Mouse (Mus musculus): ENCODE data around the gene Pigq. TPM values are rescaled to one million over a fixed set of nuclear protein-coding genes. Genes with fewer than 3 reads are reported as not detected.

Gene Pigq
- polyA plus RNA-seq, 1 experiment from 2014 or later: 75.6 TPM

GRCm38 (mm10) chr17:25883268-25883667 is 61.5 kb downstream of the Pigq start:
- no peaks in the 10 kb centered on the region for H3K9me3 ChIP-seq
- DNase-seq (ENCODE audit: extremely low spot score, low spot score): no peak
- no peaks in the 10 kb centered on the region for H3K27me3 ChIP-seq (ENCODE audit: poor library complexity, severe bottlenecking)
- H3K27ac ChIP-seq: peak overlapping the region; percentile 87; the same call in 1 of the 2 replicates
- H3K4me3 ChIP-seq: no peak overlapping the region
- 84% methylated on average over 8 of the region's 8 CpGs for WGBS
- peaks cover 63% of the 10 kb centered on the region for H3K36me3 ChIP-seq (replicated peaks)
- peaks cover 69% of the 10 kb centered on the region for H3K4me1 ChIP-seq

GRCm38 (mm10) chr17:25882306-25882705 is 62.4 kb downstream of the Pigq start:
- peak overlapping the region; percentile 13; the same call in 1 of the 2 replicates for H3K4me3 ChIP-seq
- peak overlapping the region; percentile 87 for H3K27ac ChIP-seq
- peaks cover 63% of the 10 kb centered on the region for H3K36me3 ChIP-seq (replicated peaks)
- WGBS: 34% methylated on average over 5 of the region's 5 CpGs
- H3K4me1 ChIP-seq: peaks cover 74% of the 10 kb centered on the region
- no peaks in the 10 kb centered on the region for H3K9me3 ChIP-seq
- no peak for DNase-seq (ENCODE audit: extremely low spot score, low spot score)
- H3K27me3 ChIP-seq (ENCODE audit: poor library complexity, severe bottlenecking): no peaks in the 10 kb centered on the region

GRCm38 (mm10) chr17:25881691-25882090 is 63.0 kb downstream of the Pigq start:
- H3K27me3 ChIP-seq (ENCODE audit: poor library complexity, severe bottlenecking): no peaks in the 10 kb centered on the region
- H3K4me3 ChIP-seq: peak overlapping the region; percentile 23; the same call in 1 of the 2 replicates
- no peaks in the 10 kb centered on the region for H3K9me3 ChIP-seq
- peaks cover 80% of the 10 kb centered on the region for H3K4me1 ChIP-seq
- WGBS: 14% methylated on average over 4 of the region's 4 CpGs
- H3K27ac ChIP-seq: peak overlapping the region; percentile 87
- peaks cover 64% of the 10 kb centered on the region for H3K36me3 ChIP-seq (replicated peaks)
- no peak for DNase-seq (ENCODE audit: extremely low spot score, low spot score)

GRCm38 (mm10) chr17:25880913-25881641 is 63.7 kb downstream of the Pigq start:
- peak; percentile 64 for DNase-seq (ENCODE audit: extremely low spot score, low spot score)
- peak overlapping the region; percentile 87 for H3K27ac ChIP-seq
- peaks cover 87% of the 10 kb centered on the region for H3K4me1 ChIP-seq
- peaks cover 66% of the 10 kb centered on the region for H3K36me3 ChIP-seq (replicated peaks)
- H3K4me3 ChIP-seq: peak overlapping the region; percentile 23; the same call in 1 of the 2 replicates
- WGBS: 4% methylated on average over 5 of the region's 5 CpGs
- H3K27me3 ChIP-seq (ENCODE audit: poor library complexity, severe bottlenecking): no peaks in the 10 kb centered on the region
- H3K9me3 ChIP-seq: no peaks in the 10 kb centered on the region

GRCm38 (mm10) chr17:25880196-25880910 is 64.4 kb downstream of the Pigq start, which contains the start of gene Wfikkn1:
Gene Wfikkn1, minus strand, starts transcription at chr17:25880858.
- peaks cover 66% of the 10 kb centered on the region for H3K36me3 ChIP-seq (replicated peaks)
- 19% methylated on average over 5 of the region's 5 CpGs for WGBS
- no peaks in the 10 kb centered on the region for H3K27me3 ChIP-seq (ENCODE audit: poor library complexity, severe bottlenecking)
- peaks cover 87% of the 10 kb centered on the region for H3K4me1 ChIP-seq
- DNase-seq (ENCODE audit: extremely low spot score, low spot score): no peak
- peak within 1 kb of the TSS; percentile 87 for H3K27ac ChIP-seq
- H3K9me3 ChIP-seq: no peaks in the 10 kb centered on the region
- H3K4me3 ChIP-seq: peak within 1 kb of the TSS; percentile 23

GRCm38 (mm10) chr17:25879750-25880149 is 65.0 kb downstream of the Pigq start:
- H3K9me3 ChIP-seq: no peaks in the 10 kb centered on the region
- H3K36me3 ChIP-seq (replicated peaks): peaks cover 62% of the 10 kb centered on the region
- WGBS: 77% methylated on average over 8 of the region's 8 CpGs
- peaks cover 85% of the 10 kb centered on the region for H3K4me1 ChIP-seq
- H3K27me3 ChIP-seq (ENCODE audit: poor library complexity, severe bottlenecking): no peaks in the 10 kb centered on the region
- peak overlapping the region; percentile 23 for H3K4me3 ChIP-seq
- no peak for DNase-seq (ENCODE audit: extremely low spot score, low spot score)
- H3K27ac ChIP-seq: peak overlapping the region; percentile 87

- no peak for DNase-seq (ENCODE audit: extremely low spot score, low spot score)
- WGBS: 42% methylated on average over 4 of the region's 4 CpGs
- H3K4me1 ChIP-seq: peaks cover 86% of the 10 kb centered on the region
- peak overlapping the region; percentile 23; the same call in 1 of the 2 replicates for H3K4me3 ChIP-seq
- no peaks in the 10 kb centered on the region for H3K27me3 ChIP-seq (ENCODE audit: poor library complexity, severe bottlenecking)
- peak overlapping the region; percentile 87 for H3K27ac ChIP-seq
- no peaks in the 10 kb centered on the region for H3K9me3 ChIP-seq
- peaks cover 57% of the 10 kb centered on the region for H3K36me3 ChIP-seq (replicated peaks)
Observed at GRCm38 (mm10) chr17:25879261-25879660, 65.5 kb downstream of the Pigq start.

GRCm38 (mm10) chr17:25878611-25879180 is 66.0 kb downstream of the Pigq start:
- H3K4me3 ChIP-seq: 0 out of 2 replicates have a peak overlapping the region, but pooled peaks have one; percentile 23
- peak overlapping the region; percentile 87; the same call in 1 of the 2 replicates for H3K27ac ChIP-seq
- H3K27me3 ChIP-seq (ENCODE audit: poor library complexity, severe bottlenecking): no peaks in the 10 kb centered on the region
- WGBS: 88% methylated on average over 19 of the region's 19 CpGs
- no peak for DNase-seq (ENCODE audit: extremely low spot score, low spot score)
- peaks cover 88% of the 10 kb centered on the region for H3K4me1 ChIP-seq
- peaks cover 51% of the 10 kb centered on the region for H3K36me3 ChIP-seq (replicated peaks)
- H3K9me3 ChIP-seq: no peaks in the 10 kb centered on the region

GRCm38 (mm10) chr17:25877741-25878610 is 66.8 kb downstream of the Pigq start:
- DNase-seq (ENCODE audit: extremely low spot score, low spot score): no peak
- Histone ChIP-seq H3K9me3 (no peaks in the 10 kb centered on the region), H3K27me3 (ENCODE audit: poor library complexity, severe bottlenecking) (no peaks in the 10 kb centered on the region), H3K4me1 (peaks cover 82% of the 10 kb centered on the region), H3K36me3 (replicated peaks) (peaks cover 44% of the 10 kb centered on the region), H3K27ac (no peak overlapping the region), H3K4me3 (no peak overlapping the region)
- 94% methylated on average over 32 of the region's 32 CpGs for WGBS

GRCm38 (mm10) chr17:25877025-25877424 is 67.7 kb downstream of the Pigq start:
- no peak for DNase-seq (ENCODE audit: extremely low spot score, low spot score)
- H3K27me3 ChIP-seq (ENCODE audit: poor library complexity, severe bottlenecking): no peaks in the 10 kb centered on the region
- H3K27ac ChIP-seq: no peak overlapping the region
- peaks cover 72% of the 10 kb centered on the region for H3K4me1 ChIP-seq
- no peaks in the 10 kb centered on the region for H3K9me3 ChIP-seq
- H3K4me3 ChIP-seq: peak overlapping the region; percentile 85
- whole genome bisulfite sequencing: 96% methylated on average over 3 of the region's 3 CpGs
- H3K36me3 ChIP-seq (replicated peaks): peaks cover 35% of the 10 kb centered on the region
